In genomic region chr9:9221185-9221584, GRCm38 (mm10) we compare ENCODE assay signal across 20 mouse cellular contexts. TPM values are rescaled to one million over a fixed set of nuclear protein-coding genes. Genes with fewer than 3 reads are reported as not detected.
DNase-seq lines count a peak whose midpoint lies in the region; ATAC-seq lines count a peak whose summit lies in the region.
"Had no signal": no experiment of that assay in that cellular context is flagged by ENCODE, and none has a peak within 500 bp of the region (broad histone marks: within the 10 kb centered on the region; RNA-seq: fewer than 3 reads in every experiment).

No protein-coding gene starts in this region.

- no peak overlapping the region for H3K4me2 ChIP-seq in intestine, embryonic 16.5 days (ENCODE audit: low read depth, low read length)
- 0 out of 2 replicates have a peak overlapping the region, but pooled peaks have one; percentile 5 for H3K4me2 ChIP-seq in liver, embryonic 16.5 days (ENCODE audit: low read depth, low read length)
- no peak overlapping the region for H3K4me2 ChIP-seq in hindbrain, embryonic 16.5 days (ENCODE audit: low read length)
- H3K4me2 ChIP-seq in hindbrain, embryonic 11.5 days (replicated peaks; ENCODE audit: low read depth, low read length): no peak overlapping the region
- H3K4me2 ChIP-seq: hindbrain, embryonic 15.5 days; neural tube, embryonic 12.5 days had no signal

- no peaks in the 10 kb centered on the region for H3K27me3 ChIP-seq in intestine, embryonic 16.5 days (replicated peaks; ENCODE audit: control insufficient read depth, insufficient read depth, low read length)
- no peaks in the 10 kb centered on the region for H3K27me3 ChIP-seq in liver, embryonic 16.5 days (ENCODE audit: control insufficient read depth, insufficient read depth, low read depth, low read length)
- H3K27me3 ChIP-seq in hindbrain, embryonic 16.5 days (replicated peaks; ENCODE audit: control insufficient read depth, insufficient read depth, low read length): no peaks in the 10 kb centered on the region
- no peaks in the 10 kb centered on the region for H3K27me3 ChIP-seq in hindbrain, embryonic 11.5 days (ENCODE audit: control insufficient read depth, insufficient read depth, low read length)
- H3K27me3 ChIP-seq: hindbrain, embryonic 15.5 days; neural tube, embryonic 12.5 days had no signal

- DNase-seq in kidney, adult 8-10 months: peak; percentile 84 to 85
- DNase-seq in kidney, postnatal 25 days: peak; percentile 80 to 87
- DNase-seq in spleen, postnatal 10 days (ENCODE audit: low spot score in 2 of 2): no peak
- DNase-seq in hindbrain, embryonic 11.5 days (ENCODE audit: low spot score): no peak
- DNase-seq: adrenal gland, postnatal 25 days; B cell, adult 2 months; cerebellum, adult 8-10 months; forebrain, postnatal 0 days; gastrocnemius, postnatal 10 days; heart, adult 18-20 months; layer of hippocampus, postnatal 36 days; lung, adult 2 months; lung, postnatal 36 days; thymus, postnatal 4 days had no signal

- H3K9me3 ChIP-seq in intestine, embryonic 16.5 days (ENCODE audit: control insufficient read depth, low read length): no peaks in the 10 kb centered on the region
- no peaks in the 10 kb centered on the region for H3K9me3 ChIP-seq in liver, embryonic 16.5 days (replicated peaks; ENCODE audit: control insufficient read depth, low read length)
- no peaks in the 10 kb centered on the region for H3K9me3 ChIP-seq in hindbrain, embryonic 16.5 days (ENCODE audit: control insufficient read depth, low read length)
- no peaks in the 10 kb centered on the region for H3K9me3 ChIP-seq in hindbrain, embryonic 11.5 days (ENCODE audit: control insufficient read depth, low read length)
- H3K9me3 ChIP-seq: hindbrain, embryonic 15.5 days; neural tube, embryonic 12.5 days had no signal

- H3K4me3 ChIP-seq in intestine, embryonic 16.5 days (ENCODE audit: low read length): no peak overlapping the region
- no peak overlapping the region for H3K4me3 ChIP-seq in liver, embryonic 16.5 days (ENCODE audit: low read depth, low read length)
- no peak overlapping the region for H3K4me3 ChIP-seq in hindbrain, embryonic 16.5 days (ENCODE audit: low read length)
- no peak overlapping the region for H3K4me3 ChIP-seq in hindbrain, embryonic 11.5 days (ENCODE audit: low read depth, low read length)
- H3K4me3 ChIP-seq: erythroblast, embryonic 14.5 days; hindbrain, embryonic 15.5 days; neural tube, embryonic 12.5 days had no signal

- no peak overlapping the region for H3K27ac ChIP-seq in intestine, embryonic 16.5 days (ENCODE audit: low read length)
- H3K27ac ChIP-seq in liver, embryonic 16.5 days (ENCODE audit: low read length): no peak overlapping the region; the same call in 1 of the 2 replicates
- H3K27ac ChIP-seq in hindbrain, embryonic 16.5 days (ENCODE audit: low read depth, low read length): no peak overlapping the region
- H3K27ac ChIP-seq in hindbrain, embryonic 11.5 days (ENCODE audit: low read depth, low read length): no peak overlapping the region
- H3K27ac ChIP-seq: hindbrain, embryonic 15.5 days; neural tube, embryonic 12.5 days had no signal

- peak; percentile 66; the same call in 1 of the 2 replicates for ATAC-seq in intestine, embryonic 16.5 days
- ATAC-seq in liver, embryonic 16.5 days (ENCODE audit: low read depth): peak; percentile 76
- no peak for ATAC-seq in hindbrain, embryonic 16.5 days
- ATAC-seq in hindbrain, embryonic 11.5 days (ENCODE audit: low FRiP score): no peak
- ATAC-seq: forebrain, postnatal 0 days had no signal

- 60% methylated on average over 4 of the region's 4 CpGs for WGBS in intestine, embryonic 16.5 days
- 41% methylated on average over 4 of the region's 4 CpGs for WGBS in liver, embryonic 16.5 days (ENCODE audit: insufficient replicate concordance)
- WGBS in hindbrain, embryonic 16.5 days: 88% methylated on average over 4 of the region's 4 CpGs
- WGBS in hindbrain, embryonic 11.5 days: 83% methylated on average over 4 of the region's 4 CpGs

- H3K4me1 ChIP-seq in intestine, embryonic 16.5 days (ENCODE audit: control insufficient read depth, insufficient read depth, low read length): peaks cover 9% of the 10 kb centered on the region
- no peaks in the 10 kb centered on the region for H3K4me1 ChIP-seq in liver, embryonic 16.5 days (ENCODE audit: control insufficient read depth, low read depth, low read length)
- no peaks in the 10 kb centered on the region for H3K4me1 ChIP-seq in hindbrain, embryonic 16.5 days (ENCODE audit: control insufficient read depth, insufficient read depth, low read depth, low read length)
- H3K4me1 ChIP-seq in hindbrain, embryonic 11.5 days (replicated peaks; ENCODE audit: control insufficient read depth, insufficient read depth, low read length): no peaks in the 10 kb centered on the region
- H3K4me1 ChIP-seq: hindbrain, embryonic 15.5 days; neural tube, embryonic 12.5 days had no signal

- no peaks in the 10 kb centered on the region for H3K36me3 ChIP-seq in intestine, embryonic 16.5 days (ENCODE audit: control insufficient read depth, insufficient read depth, low read length)
- H3K36me3 ChIP-seq in liver, embryonic 16.5 days (ENCODE audit: control insufficient read depth, insufficient read depth): no peaks in the 10 kb centered on the region
- H3K36me3 ChIP-seq in hindbrain, embryonic 16.5 days (ENCODE audit: control insufficient read depth, insufficient read depth, low read length): no peaks in the 10 kb centered on the region
- no peaks in the 10 kb centered on the region for H3K36me3 ChIP-seq in hindbrain, embryonic 11.5 days (ENCODE audit: control insufficient read depth, insufficient read depth, low read length)
- H3K36me3 ChIP-seq: hindbrain, embryonic 15.5 days; neural tube, embryonic 12.5 days had no signal

- no peak overlapping the region for H3K9ac ChIP-seq in intestine, embryonic 16.5 days (ENCODE audit: low read depth, low read length)
- H3K9ac ChIP-seq in liver, embryonic 16.5 days (ENCODE audit: low read depth, low read length): no peak overlapping the region
- no peak overlapping the region for H3K9ac ChIP-seq in hindbrain, embryonic 16.5 days (ENCODE audit: low read depth, low read length)
- no peak overlapping the region for H3K9ac ChIP-seq in hindbrain, embryonic 11.5 days (ENCODE audit: low read depth, low read length)
- H3K9ac ChIP-seq: forebrain, postnatal 0 days; hindbrain, embryonic 15.5 days; neural tube, embryonic 12.5 days had no signal

RNA-seq across cellular contexts. Expression of gene Arhgap42, which starts 17.7 kb away (rescaled TPM):
- polyA plus RNA-seq in intestine, embryonic 16.5 days (2015; fragmentation: Nextera tagmentation; extraction: Ambion mirVana): 28.9 and 30.5 TPM in 2 replicates
- 6.6 and 7.4 TPM in 2 replicates for polyA plus RNA-seq in liver, embryonic 16.5 days (2015; fragmentation: Nextera tagmentation; extraction: Ambion mirVana)
- 15.7 and 17.1 TPM in 2 replicates for polyA plus RNA-seq in hindbrain, embryonic 16.5 days (2015; fragmentation: Nextera tagmentation; extraction: Ambion mirVana)
- 22.0 and 29.3 TPM in 2 replicates for polyA plus RNA-seq in hindbrain, embryonic 11.5 days (2014; fragmentation: Nextera tagmentation; extraction: Ambion mirVana)

Comparison
In these comparisons a context has a peak if more than half of its experiments do, and no peak if none do; other contexts are left out.
1. ATAC-seq: peak in intestine, embryonic 16.5 days (single experiment) and liver, embryonic 16.5 days (single experiment); none in hindbrain, embryonic 16.5 days (single experiment) and hindbrain, embryonic 11.5 days (single experiment).
2. DNase-seq: peak in kidney, adult 8-10 months (2 of 2) and kidney, postnatal 25 days (2 of 2); none in spleen, postnatal 10 days (0 of 2) and hindbrain, embryonic 11.5 days (single experiment).